Mouse (Mus musculus) CH12.LX (cell line): ENCODE data around the gene Olfr589. TPM values are rescaled to one million over a fixed set of nuclear protein-coding genes. Genes with fewer than 3 reads are reported as not detected.

ENCODE experiments used
- DNase-seq: peaks from one replicate; pipeline ENCODE4 v3.0.0-alpha.2; 2013; ENCODE audit errors: extremely low read depth
- H3K27ac ChIP-seq: 2 replicates; pipeline ENCODE4 v1.5.1; 2012; ENCODE audit warnings: low read depth, mild to moderate bottlenecking, control low read depth, moderate library complexity; ENCODE audit not compliant: insufficient read depth
- H3K27me3 ChIP-seq: replicated peaks from 2 replicates; pipeline ENCODE3; 2012; ENCODE audit warnings: inconsistent platforms
- H3K36me3 ChIP-seq, 2 experiments: replicated peaks in 1 of 2; 2 replicates each; pipeline versions ENCODE3 to v1.6.1; 2012; ENCODE audit warnings: inconsistent platforms in 1 of 2, low read length in 1 of 2, mild to moderate bottlenecking in 1 of 2, mixed read lengths in 1 of 2, moderate library complexity in 1 of 2; ENCODE audit not compliant: control insufficient read depth in 1 of 2, insufficient read depth in 1 of 2
- H3K4me1 ChIP-seq, 2 experiments: 2 replicates each; pipeline ENCODE4 v1.6.1; 2012; ENCODE audit warnings: inconsistent platforms in 1 of 2, moderate library complexity in 1 of 2; ENCODE audit not compliant: insufficient read depth in 2 of 2, control insufficient read depth in 1 of 2
- H3K4me2 ChIP-seq: 2 replicates; pipeline ENCODE4 v1.6.1; 2012; ENCODE audit warnings: low read depth, mild to moderate bottlenecking, control low read depth; ENCODE audit not compliant: poor library complexity, insufficient read depth, severe bottlenecking
- H3K4me3 ChIP-seq, 3 experiments: fragments of 150-350 bp in 1 of 3; sonication (generic) in 1 of 3; replicated peaks in 1 of 3; 2 replicates each; pipeline versions ENCODE3 to v1.5.1; 2011 to 2012; ENCODE audit warnings: low read depth in 2 of 3, low read length in 2 of 3, mild to moderate bottlenecking in 2 of 3, moderate library complexity in 2 of 3, control low read depth in 1 of 3, improper control_type of control experiment in 1 of 3, inconsistent platforms in 1 of 3, mixed read lengths in 1 of 3; ENCODE audit not compliant: poor library complexity in 1 of 3
- H3K79me2 ChIP-seq: replicated peaks from 2 replicates; pipeline ENCODE4 v1.6.1; 2012; ENCODE audit warnings: mild to moderate bottlenecking, moderate library complexity; ENCODE audit not compliant: control insufficient read depth, poor library complexity, insufficient read depth, severe bottlenecking; ENCODE audit errors: extremely low read depth
- H3K9ac ChIP-seq: 2 replicates; pipeline ENCODE4 v1.6.1; 2012; ENCODE audit warnings: low read depth, mild to moderate bottlenecking, control low read depth, moderate library complexity; ENCODE audit not compliant: insufficient read depth
- H3K9me3 ChIP-seq: replicated peaks from 2 replicates; pipeline ENCODE3; 2012; ENCODE audit warnings: low read length, inconsistent platforms, mixed read lengths
- CHD1 ChIP-seq: IDR thresholded peaks from 2 replicates; pipeline ENCODE4 v1.6.1; 2012; ENCODE audit warnings: low read depth, low read length, improper control_type of control experiment, inconsistent platforms
- CTCF ChIP-seq, 2 experiments: IDR thresholded peaks in 1 of 2; conservative IDR thresholded peaks in 1 of 2; 2 replicates each; pipeline ENCODE4 v1.5.1; 2011 to 2012; ENCODE audit warnings: low read depth in 2 of 2, low read length in 2 of 2, improper control_type of control experiment in 1 of 2, inconsistent platforms in 1 of 2, mild to moderate bottlenecking in 1 of 2, moderate library complexity in 1 of 2
- ETS1 ChIP-seq: conservative IDR thresholded peaks from 2 replicates; pipeline ENCODE4 v1.6.1; 2012; ENCODE audit warnings: low read depth, mild to moderate bottlenecking, inconsistent platforms, low read length, improper control_type of control experiment, moderate library complexity
- HCFC1 ChIP-seq: IDR thresholded peaks from 2 replicates; pipeline ENCODE4 v1.6.1; 2012; ENCODE audit warnings: low read depth, mild to moderate bottlenecking, inconsistent platforms, low read length, improper control_type of control experiment
- IRF4 ChIP-seq: IDR thresholded peaks from 2 replicates; pipeline ENCODE4 v1.6.1; 2014; ENCODE audit warnings: low read depth, mild to moderate bottlenecking, inconsistent platforms, low read length, improper control_type of control experiment
- JUN ChIP-seq: IDR thresholded peaks from 2 replicates; pipeline ENCODE4 v1.6.1; 2011; ENCODE audit warnings: low read depth, mild to moderate bottlenecking, low read length, improper control_type of control experiment, moderate library complexity; ENCODE audit not compliant: insufficient read depth
- JUND ChIP-seq: conservative IDR thresholded peaks from 2 replicates; pipeline ENCODE4 v1.6.1; 2011; ENCODE audit warnings: low read depth, low read length, improper control_type of control experiment
- MAX ChIP-seq: IDR thresholded peaks from 2 replicates; pipeline ENCODE4 v1.6.1; 2011; ENCODE audit warnings: low read length, improper control_type of control experiment
- MEF2A ChIP-seq: IDR thresholded peaks from 2 replicates; pipeline ENCODE4 v1.6.1; 2014; ENCODE audit warnings: low read depth, mild to moderate bottlenecking, inconsistent platforms, low read length, improper control_type of control experiment, borderline replicate concordance
- MXI1 ChIP-seq: IDR thresholded peaks from 2 replicates; pipeline ENCODE4 v1.6.1; 2011; ENCODE audit warnings: mild to moderate bottlenecking, low read depth, low read length, improper control_type of control experiment
- MYC ChIP-seq: IDR thresholded peaks from 2 replicates; pipeline ENCODE4 v1.6.1; 2011; ENCODE audit warnings: low read depth, mild to moderate bottlenecking, improper control_type of control experiment, low read length
- NELFE ChIP-seq: IDR thresholded peaks from 2 replicates; pipeline ENCODE4 v1.6.1; 2011; ENCODE audit warnings: low read depth, low read length, improper control_type of control experiment
- PAX5 ChIP-seq: IDR thresholded peaks from 2 replicates; pipeline ENCODE4 v1.6.1; 2012; ENCODE audit warnings: low read length, inconsistent platforms, mixed read lengths
- POLR2A ChIP-seq: IDR thresholded peaks from 2 replicates; pipeline ENCODE4 v1.6.1; 2011; ENCODE audit warnings: low read depth, mild to moderate bottlenecking, improper control_type of control experiment, low read length
- POLR2AphosphoS2 ChIP-seq: IDR thresholded peaks from 2 replicates; pipeline ENCODE4 v1.6.1; 2011; ENCODE audit warnings: low read depth, low read length, improper control_type of control experiment
- RAD21 ChIP-seq: IDR thresholded peaks from 2 replicates; pipeline ENCODE4 v1.6.1; 2011; ENCODE audit warnings: low read depth, mild to moderate bottlenecking, low read length, improper control_type of control experiment, moderate library complexity
- RCOR1 ChIP-seq: conservative IDR thresholded peaks from 2 replicates; pipeline ENCODE4 v1.6.1; 2012; ENCODE audit warnings: low read depth, mild to moderate bottlenecking, inconsistent platforms, low read length, improper control_type of control experiment
- SIN3A ChIP-seq: IDR thresholded peaks from 2 replicates; pipeline ENCODE4 v1.6.1; 2012; ENCODE audit warnings: low read length, improper control_type of control experiment, inconsistent platforms
- SMC3 ChIP-seq: IDR thresholded peaks from 2 replicates; pipeline ENCODE4 v1.6.1; 2011; ENCODE audit warnings: low read depth, low read length, improper control_type of control experiment
- TBP ChIP-seq: conservative IDR thresholded peaks from 2 replicates; pipeline ENCODE4 v1.6.1; 2011; ENCODE audit warnings: low read depth, low read length, improper control_type of control experiment
- UBTF ChIP-seq: IDR thresholded peaks from 2 replicates; pipeline ENCODE4 v1.6.1; 2012; ENCODE audit warnings: low read depth, mild to moderate bottlenecking, inconsistent platforms, low read length, improper control_type of control experiment, moderate library complexity
- USF1 ChIP-seq: IDR thresholded peaks from 2 replicates; pipeline ENCODE4 v1.6.1; 2014; ENCODE audit warnings: low read depth, mild to moderate bottlenecking, inconsistent platforms, low read length, improper control_type of control experiment
- USF2 ChIP-seq: conservative IDR thresholded peaks from 2 replicates; pipeline ENCODE4 v1.6.1; 2011; ENCODE audit warnings: low read depth, low read length, improper control_type of control experiment
- ZMIZ1 ChIP-seq: IDR thresholded peaks from 2 replicates; pipeline ENCODE4 v1.6.1; 2012; ENCODE audit warnings: low read depth, mild to moderate bottlenecking, inconsistent platforms, low read length, improper control_type of control experiment
- dilution Hi-C: fragments of 300-500 bp; cut with MboI; formaldehyde crosslinking; loops from 2 replicates; pipeline ENCODE4 v1.14.3; 2020; ENCODE audit warnings: low sequenced_read_pairs; ENCODE audit not compliant: extremely low pct_unique_long_range_greater_than_20kb, extremely low pct_ligation_motif_present
- in situ Hi-C: fragments of 300-500 bp; cut with MboI; formaldehyde crosslinking; loops from 3 replicates; pipeline ENCODE4 v1.14.3; 2019; ENCODE audit warnings: low sequenced_read_pairs, low pct_ligation_motif_present, low pct_unique_long_range_greater_than_20kb, mixed read lengths
- polyA plus RNA-seq: library from polyadenylated mRNA; unstranded; fragments of >175 nt; gene quantifications from 2 replicates; pipeline ENCODE4 v1.2.1, GENCODE M21; 2012; ENCODE audit warnings: low read depth; ENCODE audit not compliant: insufficient read length
- total RNA-seq, 2 experiments: library from RNA; depleted of rRNA; stranded (reverse); fragments of 300-350 nt in 1 of 2; fragments of >200 nt in 1 of 2; gene quantifications; 2 replicates each; pipeline ENCODE4 v1.2.3; 2012 to 2014

Gene Olfr589
- total and polyA plus RNA-seq, 3 experiments, result not detected

GRCm38 (mm10) chr7:103169697-103170096 lies 13.5 kb upstream of the Olfr589 start:
- Histone ChIP-seq H3K27me3 (no peaks in the 10 kb centered on the region), H3K27ac (no peak overlapping the region)
- TF ChIP-seq HCFC1, result no peak
- no peak for TF ChIP-seq CHD1
- TF ChIP-seq, all 38 proteins: peak for 0
- H3K9me3 ChIP-seq, result no peaks in the 10 kb centered on the region
- H3K4me1 ChIP-seq, result no peaks in the 10 kb centered on the region
- H3K36me3 ChIP-seq, result no peaks in the 10 kb centered on the region
- in situ Hi-C loops (no loop called here), dilution Hi-C loops (no loop called here)
- no peak overlapping the region for H3K4me3 ChIP-seq
- no peak overlapping the region for H3K9ac ChIP-seq
- DNase-seq, result no peak
- H3K79me2 ChIP-seq, result no peaks in the 10 kb centered on the region
- H3K4me2 ChIP-seq, result no peak overlapping the region

- Histone ChIP-seq H3K9ac (no peak within 1 kb of the TSS), H3K4me1 (no peaks in the 10 kb centered on the region), H3K79me2 (no peaks in the 10 kb centered on the region), H3K4me3 (no peak within 1 kb of the TSS), H3K27me3 (no peaks in the 10 kb centered on the region), H3K9me3 (no peaks in the 10 kb centered on the region), H3K4me2 (no peak within 1 kb of the TSS), H3K27ac (no peak within 1 kb of the TSS), H3K36me3 (no peaks in the 10 kb centered on the region)
- in situ Hi-C loops, result no loop called here
- no peak for DNase-seq
- dilution Hi-C loops, result no loop called here
- TF ChIP-seq TBP (no peak), JUND (no peak), NELFE (no peak), CTCF (conservative IDR thresholded peaks at IDR 0.05 in 1 of 2, IDR thresholded peaks at IDR 0.05 in 1 of 2; ENCODE audit: low read depth in 2 of 2, low read length in 2 of 2) (no peak), MEF2A (no peak), HCFC1 (no peak), SMC3 (no peak), MAX (no peak), SIN3A (no peak), RAD21 (no peak), USF2 (no peak), MXI1 (no peak)
Observed at GRCm38 (mm10) chr7:103140579-103140978, 15.6 kb downstream of the Olfr589 start, which contains the start of gene Olfr588-ps1. Olfr588-ps1 (plus strand) TSS chr7:103140879.

DNA sequence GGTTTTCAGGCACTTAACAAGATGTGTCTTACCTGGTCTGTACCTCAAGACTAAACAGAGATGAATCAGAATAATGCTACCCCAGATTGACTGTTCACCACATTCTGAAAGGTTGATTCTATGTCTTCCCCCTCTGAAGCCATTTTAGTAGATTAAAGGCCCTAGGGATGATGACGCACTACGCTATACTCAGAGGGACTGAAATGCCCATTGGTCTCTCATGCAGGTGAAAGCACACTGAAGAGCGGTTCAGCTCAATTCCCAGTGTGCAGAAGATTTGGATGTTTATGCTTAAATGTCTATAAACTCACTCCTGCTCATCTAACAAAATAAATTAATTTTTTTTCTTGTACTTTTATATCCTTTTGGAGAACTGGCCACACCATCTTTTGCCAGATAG lies 30.6 kb downstream of the Olfr589 start, which contains the start of gene Olfr586:
TSS of gene Olfr586 (minus strand) at position 101 of the 400 bp plus-strand sequence.
- no peaks in the 10 kb centered on the region for H3K27me3 ChIP-seq
- DNase-seq, result no peak
- H3K9ac ChIP-seq, result no peak within 1 kb of the TSS
- H3K36me3 ChIP-seq, result no peaks in the 10 kb centered on the region
- H3K4me3 ChIP-seq, result no peak within 1 kb of the TSS
- H3K27ac ChIP-seq, result no peak within 1 kb of the TSS
- no peaks in the 10 kb centered on the region for H3K4me1 ChIP-seq
- no peaks in the 10 kb centered on the region for H3K9me3 ChIP-seq
- no peak for TF ChIP-seq MAX
- TF ChIP-seq TBP, result no peak
- no peak for TF ChIP-seq USF2
- TF ChIP-seq MXI1, result no peak
- TF ChIP-seq ZMIZ1, result no peak
- no peak for TF ChIP-seq ETS1
- no peak for TF ChIP-seq RAD21
- TF ChIP-seq RCOR1, result no peak
- no peak for TF ChIP-seq MYC
- no peak for TF ChIP-seq MEF2A
- no peak for TF ChIP-seq USF1
- no peak for TF ChIP-seq JUN
- TF ChIP-seq IRF4, result no peak
- TF ChIP-seq HCFC1, result no peak
- no peak for TF ChIP-seq POLR2A
- TF ChIP-seq UBTF, result no peak
- TF ChIP-seq PAX5, result no peak
- TF ChIP-seq POLR2AphosphoS2, result no peak
- dilution Hi-C loops (no loop called here), in situ Hi-C loops (no loop called here)
- no peak within 1 kb of the TSS for H3K4me2 ChIP-seq
- H3K79me2 ChIP-seq, result no peaks in the 10 kb centered on the region
